Mouse (Mus musculus): ENCODE measurements around the gene Susd4. TPM values are rescaled to one million over a fixed set of nuclear protein-coding genes. Genes with fewer than 3 reads are reported as not detected.

Gene Susd4
- polyA plus RNA-seq, 1 experiment from 2014 or later, result 26.0 TPM

- ATAC-seq (replicated peaks; ENCODE audit: low FRiP score, low read depth), result no peak
- 0 out of 2 replicates have a peak, but pooled peaks cover 6% of the 10 kb centered on the region for H3K4me1 ChIP-seq (replicated peaks; ENCODE audit: insufficient read depth, low read length)
Observed at GRCm38 (mm10) chr1:182783774-182784173, 20.1 kb downstream of the Susd4 start.

GRCm38 (mm10) chr1:182784784-182785183 lies 21.1 kb downstream of the Susd4 start:
- TF ChIP-seq CTCF (IDR thresholded peaks at IDR 0.05; ENCODE audit: low read depth), result no peak
- H3K36me3 ChIP-seq (ENCODE audit: insufficient read depth, low read length), result no peaks in the 10 kb centered on the region

More at GRCm38 (mm10) chr1:182783774-182784173, 20.1 kb downstream of the Susd4 start:
- Histone ChIP-seq H3K27me3 (ENCODE audit: insufficient read depth, low read length) (no peaks in the 10 kb centered on the region), H3K4me2 (ENCODE audit: low read length) (no peak overlapping the region), H3K9me3 (replicated peaks; ENCODE audit: low read length) (no peaks in the 10 kb centered on the region), H3K4me3 (replicated peaks; ENCODE audit: low read depth, low read length) (no peak overlapping the region), H3K36me3 (ENCODE audit: insufficient read depth, low read length) (no peaks in the 10 kb centered on the region), H3K27ac (no peak overlapping the region), H3K9ac (ENCODE audit: low read depth, low read length) (no peak overlapping the region)
- TF ChIP-seq CTCF (IDR thresholded peaks at IDR 0.05; ENCODE audit: low read depth), result no peak
- no peak for DNase-seq (ENCODE audit: low spot score)
- 88% methylated on average over 7 of the region's 7 CpGs for WGBS

GRCm38 (mm10) chr1:182785504-182785903 lies 21.8 kb downstream of the Susd4 start:
- 63% methylated on average over 5 of the region's 5 CpGs for WGBS
- TF ChIP-seq CTCF (IDR thresholded peaks at IDR 0.05; ENCODE audit: low read depth), result no peak
- DNase-seq (ENCODE audit: low spot score), result no peak
- Histone ChIP-seq H3K9me3 (replicated peaks; ENCODE audit: low read length) (no peaks in the 10 kb centered on the region), H3K36me3 (ENCODE audit: insufficient read depth, low read length) (no peaks in the 10 kb centered on the region), H3K4me3 (replicated peaks; ENCODE audit: low read depth, low read length) (no peak overlapping the region), H3K27ac (0 out of 2 replicates have a peak overlapping the region, but pooled peaks have one; percentile 31), H3K9ac (ENCODE audit: low read depth, low read length) (no peak overlapping the region), H3K4me1 (replicated peaks; ENCODE audit: insufficient read depth, low read length) (0 out of 2 replicates have a peak, but pooled peaks cover 6% of the 10 kb centered on the region), H3K27me3 (ENCODE audit: insufficient read depth, low read length) (no peaks in the 10 kb centered on the region), H3K4me2 (ENCODE audit: low read length) (no peak overlapping the region)
- no peak for ATAC-seq (replicated peaks; ENCODE audit: low FRiP score, low read depth)

More at GRCm38 (mm10) chr1:182784784-182785183, 21.1 kb downstream of the Susd4 start:
- Histone ChIP-seq H3K4me3 (replicated peaks; ENCODE audit: low read depth, low read length) (no peak overlapping the region), H3K9ac (ENCODE audit: low read depth, low read length) (no peak overlapping the region), H3K4me1 (replicated peaks; ENCODE audit: insufficient read depth, low read length) (0 out of 2 replicates have a peak, but pooled peaks cover 6% of the 10 kb centered on the region), H3K27ac (0 out of 2 replicates have a peak overlapping the region, but pooled peaks have one; percentile 16), H3K27me3 (ENCODE audit: insufficient read depth, low read length) (no peaks in the 10 kb centered on the region), H3K9me3 (replicated peaks; ENCODE audit: low read length) (no peaks in the 10 kb centered on the region), H3K4me2 (ENCODE audit: low read length) (no peak overlapping the region)
- WGBS, result 76% methylated on average over 3 of the region's 3 CpGs
- ATAC-seq (replicated peaks; ENCODE audit: low FRiP score, low read depth) (no peak), DNase-seq (ENCODE audit: low spot score) (no peak)

- no peak for DNase-seq (ENCODE audit: low spot score)
- no peak overlapping the region for H3K9ac ChIP-seq (ENCODE audit: low read depth, low read length)
- no peaks in the 10 kb centered on the region for H3K9me3 ChIP-seq (replicated peaks; ENCODE audit: low read length)
- H3K4me2 ChIP-seq (ENCODE audit: low read length), result no peak overlapping the region
- peak; percentile 27; the same call in 1 of the 2 replicates for TF ChIP-seq CTCF (IDR thresholded peaks at IDR 0.05; ENCODE audit: low read depth)
- H3K27me3 ChIP-seq (ENCODE audit: insufficient read depth, low read length), result no peaks in the 10 kb centered on the region
- H3K4me1 ChIP-seq (replicated peaks; ENCODE audit: insufficient read depth, low read length), result peaks cover 7% of the 10 kb centered on the region; the same call in 1 of the 2 replicates
- ATAC-seq (replicated peaks; ENCODE audit: low FRiP score, low read depth), result no peak
- no peaks in the 10 kb centered on the region for H3K36me3 ChIP-seq (ENCODE audit: insufficient read depth, low read length)
- H3K27ac ChIP-seq, result no peak overlapping the region
- WGBS, result 51% methylated on average over 7 of the region's 7 CpGs
- H3K4me3 ChIP-seq (replicated peaks; ENCODE audit: low read depth, low read length), result no peak overlapping the region
Observed at GRCm38 (mm10) chr1:182787030-182787429, 23.4 kb downstream of the Susd4 start.

- 18% methylated on average over 6 of the region's 6 CpGs for WGBS
- Histone ChIP-seq H3K36me3 (ENCODE audit: insufficient read depth, low read length) (no peaks in the 10 kb centered on the region), H3K4me1 (replicated peaks; ENCODE audit: insufficient read depth, low read length) (peaks cover 15% of the 10 kb centered on the region; the same call in 1 of the 2 replicates), H3K4me3 (replicated peaks; ENCODE audit: low read depth, low read length) (no peak overlapping the region), H3K27ac (no peak overlapping the region), H3K9me3 (replicated peaks; ENCODE audit: low read length) (no peaks in the 10 kb centered on the region), H3K9ac (ENCODE audit: low read depth, low read length) (no peak overlapping the region), H3K27me3 (ENCODE audit: insufficient read depth, low read length) (no peaks in the 10 kb centered on the region), H3K4me2 (ENCODE audit: low read length) (no peak overlapping the region)
- DNase-seq (ENCODE audit: low spot score) (peak; percentile 68), ATAC-seq (replicated peaks; ENCODE audit: low FRiP score, low read depth) (no peak)
- TF ChIP-seq CTCF (IDR thresholded peaks at IDR 0.05; ENCODE audit: low read depth), result no peak
Observed at GRCm38 (mm10) chr1:182788896-182789295, 25.2 kb downstream of the Susd4 start.

- no peaks in the 10 kb centered on the region for H3K36me3 ChIP-seq (ENCODE audit: insufficient read depth, low read length)
- peaks cover 9% of the 10 kb centered on the region; the same call in 1 of the 2 replicates for H3K4me1 ChIP-seq (replicated peaks; ENCODE audit: insufficient read depth, low read length)
- H3K4me3 ChIP-seq (replicated peaks; ENCODE audit: low read depth, low read length), result no peak overlapping the region
- WGBS, result 9% methylated on average over 16 of the region's 16 CpGs
- DNase-seq (ENCODE audit: low spot score) (peak; percentile 88), ATAC-seq (replicated peaks; ENCODE audit: low FRiP score, low read depth) (peak; percentile 58)
- H3K27ac ChIP-seq, result 0 out of 2 replicates have a peak overlapping the region, but pooled peaks have one; percentile 11
- H3K9me3 ChIP-seq (replicated peaks; ENCODE audit: low read length), result no peaks in the 10 kb centered on the region
- no peak overlapping the region for H3K9ac ChIP-seq (ENCODE audit: low read depth, low read length)
- H3K4me2 ChIP-seq (ENCODE audit: low read length), result peak overlapping the region; percentile 37
- no peaks in the 10 kb centered on the region for H3K27me3 ChIP-seq (ENCODE audit: insufficient read depth, low read length)
- peak; percentile 71 for TF ChIP-seq CTCF (IDR thresholded peaks at IDR 0.05; ENCODE audit: low read depth)
Observed at GRCm38 (mm10) chr1:182792521-182793071, 28.9 kb downstream of the Susd4 start.
